Mouse (Mus musculus) Muller cell, postnatal 12 days (primary cell): ENCODE measurements around the gene Gm9970.
"Not testable (repeated sequence)": the region's sequence is repeated elsewhere in the genome, so short reads cannot be mapped to it uniquely, and the experiment has no call there.

Source experiments
- DNase-seq: peaks from one replicate; pipeline ENCODE4 v3.0.0-alpha.2; 2015; ENCODE audit errors: inconsistent ontology term

Gene Gm9970

GRCm38 (mm10) chr5:31222696-31223095 is 18.3 kb downstream of the Gm9970 start:
- no peak for DNase-seq

GRCm38 (mm10) chr5:31221304-31221945 is 19.6 kb downstream of the Gm9970 start:
- peak; percentile 34 for DNase-seq

DNA sequence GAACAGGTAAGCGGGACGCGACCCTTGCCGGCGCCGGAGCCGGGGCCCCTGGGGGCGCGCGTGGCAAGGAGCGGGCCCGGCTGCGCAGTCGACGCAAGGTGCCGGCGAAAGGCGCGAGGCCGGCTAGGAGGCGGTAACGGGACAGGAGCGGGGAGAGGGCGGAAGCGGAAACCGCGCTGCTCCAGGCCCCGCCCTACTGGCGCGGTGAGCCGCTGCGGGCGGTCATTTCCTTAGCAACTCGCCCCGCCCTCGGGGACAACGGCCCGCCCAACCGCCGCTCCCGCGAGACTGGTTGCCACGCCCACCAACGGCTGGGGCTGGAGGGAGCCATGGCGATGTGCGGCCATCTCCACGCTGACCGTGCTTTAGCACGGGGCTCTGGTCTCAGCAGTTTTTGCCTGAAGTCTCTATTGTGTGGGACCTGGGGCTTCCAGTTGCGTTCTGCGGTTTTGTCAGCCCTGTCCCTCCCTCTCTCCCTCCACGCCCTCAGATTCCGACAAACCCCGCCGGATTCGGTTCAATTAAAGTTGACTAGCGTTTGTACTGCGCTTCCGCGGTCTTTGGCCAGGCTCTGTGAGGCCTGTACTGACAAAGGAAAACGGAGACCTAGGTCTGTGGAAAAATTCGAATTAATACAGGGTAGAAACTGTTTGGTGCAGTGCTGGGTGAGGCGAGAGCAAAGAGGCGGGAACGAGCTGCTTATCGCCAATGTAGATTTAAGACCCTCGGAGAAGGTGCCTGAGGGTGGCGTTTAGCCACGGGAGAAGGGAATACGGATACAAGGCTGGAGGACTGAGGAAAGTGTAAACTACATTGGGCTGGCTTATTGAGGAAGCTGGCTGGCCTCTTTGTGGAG is 20.4 kb downstream of the Gm9970 start, which contains the start of gene Ppm1g:
Ppm1g (minus strand) TSS at position 240 of the 856 bp plus-strand sequence.
- peak; percentile 97 for DNase-seq

- DNase-seq: peak; percentile 70
Observed at GRCm38 (mm10) chr5:31219911-31220447, 21.1 kb downstream of the Gm9970 start.

DNA sequence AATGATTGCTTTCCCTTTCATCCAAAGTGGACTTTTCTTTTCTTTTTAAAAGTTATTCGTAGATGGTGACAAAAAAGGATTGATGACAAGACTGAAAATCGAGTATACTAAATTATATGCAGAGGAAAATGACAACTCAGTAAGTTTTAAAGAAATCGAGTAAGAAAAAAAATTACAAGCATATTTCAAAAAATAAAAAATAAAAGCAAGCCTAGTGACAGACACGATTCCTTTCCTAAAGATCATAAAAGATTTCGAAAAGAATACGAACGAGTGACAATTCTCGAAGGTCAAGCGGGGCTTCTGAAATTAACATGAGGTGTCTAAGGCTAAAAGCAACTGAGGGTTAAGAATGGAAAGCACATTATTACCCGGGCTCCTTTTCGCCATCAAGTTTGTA is 21.6 kb downstream of the Gm9970 start:
- DNase-seq: peak; percentile 35

GRCm38 (mm10) chr5:31219070-31219469 is 22.0 kb downstream of the Gm9970 start:
- peak; percentile 27 for DNase-seq

- DNase-seq: no peak
Observed at GRCm38 (mm10) chr5:31218294-31218693, 22.7 kb downstream of the Gm9970 start.

- DNase-seq: not testable (repeated sequence)
Observed at GRCm38 (mm10) chr5:31216554-31216953, 24.5 kb downstream of the Gm9970 start.

DNA sequence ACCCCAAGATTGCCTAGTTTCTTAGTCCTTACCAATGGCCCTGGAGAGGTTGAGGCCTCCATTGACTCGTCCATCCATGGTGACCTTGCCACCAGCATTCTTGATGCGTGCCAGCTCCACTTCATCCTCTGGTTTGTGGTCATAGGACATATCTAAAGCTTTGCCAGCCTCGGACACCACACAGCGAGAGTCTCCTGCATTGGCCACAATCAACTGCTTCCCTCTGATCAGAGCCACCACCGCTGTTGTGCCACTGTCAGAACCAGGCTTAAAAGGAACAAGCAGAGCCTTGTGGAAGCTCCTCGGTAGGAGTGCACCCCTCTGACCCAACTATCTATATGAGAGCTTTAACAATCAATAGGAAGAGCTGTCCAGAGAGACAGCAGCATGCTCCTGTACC is 36.6 kb downstream of the Gm9970 start:
- no peak for DNase-seq

- no peak for DNase-seq
Observed at GRCm38 (mm10) chr5:31203866-31204265, 37.2 kb downstream of the Gm9970 start.

GRCm38 (mm10) chr5:31202933-31203332 is 38.1 kb downstream of the Gm9970 start:
- no peak for DNase-seq

DNA sequence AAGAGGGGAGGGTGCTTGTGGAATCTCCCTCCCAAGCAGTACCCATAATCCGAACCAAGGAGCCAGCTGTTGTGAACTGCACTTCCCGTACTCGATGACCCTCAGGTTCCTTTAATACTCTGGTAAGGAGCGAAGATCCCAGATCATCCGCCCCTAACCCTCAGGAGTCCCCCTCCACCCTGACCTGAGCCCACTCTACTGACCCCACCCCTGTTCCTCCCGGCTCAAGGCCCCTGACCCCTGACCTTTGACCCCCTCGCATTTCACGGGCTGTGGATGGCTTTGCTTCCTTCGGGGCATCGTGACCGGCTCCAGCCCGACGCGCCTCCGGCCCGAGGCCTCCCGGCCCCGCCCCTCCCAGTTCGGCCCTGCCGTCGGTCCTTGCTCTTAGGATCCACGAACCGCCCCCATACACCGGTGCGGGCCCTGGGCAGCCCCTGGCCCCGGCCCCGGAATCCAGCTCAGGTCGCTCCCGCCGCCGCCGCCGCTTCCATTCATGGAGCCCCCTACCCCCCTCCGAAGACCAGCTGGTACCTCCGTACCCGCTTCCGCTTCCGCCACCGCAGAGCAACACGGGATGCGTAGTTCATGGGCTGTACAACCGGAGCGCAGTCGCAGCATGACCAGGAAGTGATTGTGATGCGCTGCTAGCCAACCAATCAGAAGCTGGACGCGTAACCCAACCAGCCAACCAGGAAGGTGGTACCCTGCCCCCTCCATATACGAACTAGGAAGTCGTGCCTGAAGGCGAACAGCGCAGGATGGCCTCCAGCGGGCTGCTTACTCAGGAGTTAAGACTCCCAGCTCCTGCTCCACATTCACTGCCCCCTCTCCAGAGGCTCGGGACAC is 39.1 kb downstream of the Gm9970 start, which contains the start of gene Zfp513:
Zfp513 (minus strand) TSS at position 562 of the 849 bp plus-strand sequence.
- DNase-seq: peak; percentile 97

- no peak for DNase-seq
Observed at GRCm38 (mm10) chr5:31201042-31201741, 39.8 kb downstream of the Gm9970 start.

GRCm38 (mm10) chr5:31200327-31200768 is 40.7 kb downstream of the Gm9970 start:
- no peak for DNase-seq

- no peak for DNase-seq
Observed at GRCm38 (mm10) chr5:31199893-31200292, 41.1 kb downstream of the Gm9970 start.

DNA sequence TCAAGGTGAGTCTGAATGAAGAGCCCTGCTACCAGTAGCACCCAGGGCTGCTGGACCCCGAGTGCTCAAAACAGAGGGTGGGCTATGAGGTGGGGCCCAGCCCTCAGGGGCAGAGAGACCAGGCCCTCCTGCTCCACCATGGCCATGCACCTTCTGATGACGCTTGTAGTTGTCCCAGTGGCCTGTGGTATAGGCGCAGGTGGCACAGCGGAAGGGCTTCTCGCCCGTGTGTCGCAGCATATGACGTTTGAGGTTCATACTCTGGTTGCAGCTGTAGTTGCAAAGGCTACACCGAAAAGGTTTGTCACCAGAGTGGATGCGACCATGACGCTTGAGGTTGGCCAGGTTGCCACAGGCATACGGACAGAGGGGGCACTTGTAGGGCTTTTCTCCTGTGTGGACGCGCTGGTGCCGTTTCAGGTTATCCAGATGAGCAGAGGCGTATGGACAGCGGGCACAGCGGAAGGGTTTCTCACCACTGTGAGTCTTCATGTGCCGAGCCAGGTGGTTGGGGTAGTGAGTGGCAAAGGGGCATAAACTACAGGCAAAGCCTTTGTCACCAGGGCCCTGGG is 41.6 kb downstream of the Gm9970 start:
- no peak for DNase-seq

- DNase-seq: no peak
Observed at GRCm38 (mm10) chr5:31198616-31199320, 42.3 kb downstream of the Gm9970 start.

DNA sequence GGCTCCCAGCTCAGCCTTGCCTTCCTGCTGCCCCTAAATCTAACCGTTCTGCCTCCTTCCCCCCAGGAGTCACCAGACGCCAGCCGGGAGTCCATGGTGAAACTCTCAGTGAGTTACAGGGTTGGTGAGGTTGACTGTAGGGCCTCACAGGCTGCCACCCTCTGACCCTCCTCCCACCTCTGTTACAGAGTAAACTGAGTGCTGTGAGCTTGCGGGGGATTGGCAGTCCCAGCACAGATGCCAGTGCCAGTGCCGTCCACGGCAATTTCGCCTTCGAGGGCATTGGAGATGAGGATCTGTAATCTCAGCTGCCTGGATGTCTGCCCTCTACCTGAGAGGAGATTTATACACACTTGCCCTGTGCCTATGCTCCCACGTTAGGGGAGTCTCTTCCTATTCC is 42.9 kb downstream of the Gm9970 start:
- no peak for DNase-seq

DNA sequence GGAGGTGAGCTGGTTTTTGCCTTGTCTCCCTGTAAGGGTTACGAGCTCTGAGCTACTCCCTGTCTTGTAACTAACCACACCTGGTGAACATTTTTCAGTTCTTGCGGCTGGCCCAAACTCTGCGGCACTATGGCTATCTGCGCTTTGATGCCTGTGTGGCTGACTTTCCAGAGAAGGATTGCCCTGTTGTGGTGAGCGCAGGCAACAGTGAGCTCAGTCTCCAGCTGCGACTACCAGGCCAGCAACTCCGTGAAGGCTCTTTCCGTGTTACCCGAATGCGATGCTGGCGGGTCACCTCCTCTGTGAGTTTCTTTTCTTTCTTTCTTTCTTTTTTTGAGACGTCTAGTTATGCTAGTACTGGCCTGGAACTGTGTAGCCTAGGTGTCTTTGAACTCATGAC is 44.0 kb downstream of the Gm9970 start:
- no peak for DNase-seq

- no peak for DNase-seq
Observed at GRCm38 (mm10) chr5:31196207-31196606, 44.8 kb downstream of the Gm9970 start.
